Mouse (Mus musculus) frontal cortex, adult 2 months (tissue): ENCODE measurements around the gene Tmem120b. TPM values are rescaled to one million over a fixed set of nuclear protein-coding genes. Genes with fewer than 3 reads are reported as not detected.
A peak's percentile ranks its signal among the peaks of the same experiment; 100 is the strongest.

Experiments used
- DNase-seq, 2 experiments: peaks; one replicate each; pipeline ENCODE4 v3.0.0; 2022; ENCODE audit warnings: low spot score in 1 of 2; ENCODE audit errors: extremely low spot score in 1 of 2
- polyA plus RNA-seq: library from polyadenylated mRNA; depleted of rRNA; stranded (reverse); fragments of >200 nt; gene quantifications from 2 replicates; pipeline ENCODE4 v1.2.3, GENCODE M21; 2012

Tmem120b gene
- polyA plus RNA-seq, 1 experiment: 11.5 TPM

- DNase-seq: peak; percentile 74 to 92
Observed at GRCm38 (mm10) chr5:123138953-123139721, 70.9 kb downstream of the Tmem120b start.

DNA sequence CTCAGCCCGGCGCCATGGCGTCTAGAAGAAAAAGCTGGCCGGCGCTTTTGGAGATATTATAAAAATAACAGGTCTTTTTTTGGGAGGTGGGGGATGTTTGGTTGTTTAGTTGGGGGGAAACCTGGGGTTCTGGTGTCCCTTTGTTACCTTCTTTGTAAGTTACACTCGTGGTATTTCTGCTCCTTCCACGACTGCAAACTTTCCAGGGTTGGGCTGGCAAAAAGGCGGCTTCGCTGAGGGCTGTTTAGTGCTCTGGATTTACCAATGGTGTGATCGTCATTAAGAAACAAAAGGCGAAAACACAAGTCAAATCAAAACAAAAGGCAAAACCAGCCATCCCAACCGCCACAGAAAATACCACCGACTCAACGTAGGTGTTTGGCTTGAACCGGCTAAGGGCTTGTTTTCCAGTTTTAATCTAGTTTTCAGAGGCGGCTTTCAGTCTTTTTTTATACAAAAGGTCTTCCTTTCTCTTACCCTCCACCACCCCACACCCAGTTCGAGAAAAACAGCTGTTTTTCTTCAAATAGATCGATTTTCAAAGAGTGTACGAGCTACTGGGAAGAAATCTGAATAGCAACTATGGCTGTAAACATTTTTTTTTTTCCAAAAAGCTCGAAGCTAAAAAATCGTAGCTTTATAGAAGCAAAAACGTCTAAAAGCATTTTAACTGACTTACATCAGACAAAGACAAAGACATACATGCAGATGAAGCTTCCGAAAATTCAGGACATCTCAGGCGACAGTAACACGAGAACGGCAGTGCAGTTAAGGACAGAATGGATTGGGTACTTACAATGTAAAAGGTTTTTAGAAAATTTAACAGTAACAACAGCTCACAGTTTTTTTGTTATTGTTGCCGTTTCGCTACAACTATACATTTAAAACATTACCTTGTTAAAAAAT is 71.8 kb downstream of the Tmem120b start:
- DNase-seq: peak in 1 of 2 experiments; percentile 42

- peak; percentile 92 to 96 for DNase-seq
Observed at GRCm38 (mm10) chr5:123140694-123141554, 72.7 kb downstream of the Tmem120b start.

- DNase-seq: peak in 1 of 2 experiments; percentile 59
Observed at GRCm38 (mm10) chr5:123141555-123142160, 73.4 kb downstream of the Tmem120b start.

- DNase-seq: peak in 1 of 2 experiments; percentile 61
Observed at GRCm38 (mm10) chr5:123142161-123143157, 74.2 kb downstream of the Tmem120b start, which contains the start of gene Setd1b. Setd1b (plus strand) TSS chr5:123142193.

- peak in 1 of 2 experiments; percentile 70 for DNase-seq
Observed at GRCm38 (mm10) chr5:123143251-123143970, 75.2 kb downstream of the Tmem120b start.

DNA sequence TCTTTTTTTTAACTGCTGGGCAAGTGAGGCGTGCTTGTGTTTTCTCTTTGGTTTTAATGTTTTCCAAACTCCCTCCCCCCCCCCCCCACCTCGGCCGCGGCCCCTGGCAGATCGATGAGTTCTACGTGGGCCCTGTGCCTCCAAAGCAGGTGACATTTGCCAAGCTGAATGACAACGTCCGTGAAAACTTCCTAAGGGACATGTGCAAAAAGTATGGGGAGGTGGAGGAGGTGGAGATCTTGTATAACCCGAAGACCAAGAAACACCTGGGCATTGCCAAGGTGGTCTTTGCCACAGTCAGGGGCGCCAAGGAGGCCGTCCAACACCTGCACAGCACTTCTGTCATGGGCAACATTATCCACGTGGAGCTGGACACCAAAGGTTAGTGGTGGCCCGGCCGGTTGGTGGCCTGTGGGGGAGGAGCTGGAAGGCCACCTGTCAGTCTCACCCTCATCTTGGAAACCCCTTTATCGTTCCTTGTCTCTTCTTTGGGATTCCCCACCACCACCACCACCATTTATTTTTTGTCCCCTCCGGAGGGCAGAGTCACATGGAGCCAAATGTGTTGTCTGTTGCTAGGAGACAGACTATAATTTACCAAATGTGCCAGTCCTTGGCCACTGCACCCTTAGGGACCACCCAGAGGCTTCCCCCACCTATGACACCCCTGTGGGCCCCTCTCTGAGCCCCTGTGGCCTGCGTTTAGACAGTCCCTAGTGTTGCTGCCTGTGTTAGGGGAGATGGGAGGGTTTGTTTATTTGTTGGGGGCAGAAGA is 75.9 kb downstream of the Tmem120b start:
- DNase-seq: no peak

- DNase-seq: no peak
Observed at GRCm38 (mm10) chr5:123144746-123145590, 76.8 kb downstream of the Tmem120b start.

DNA sequence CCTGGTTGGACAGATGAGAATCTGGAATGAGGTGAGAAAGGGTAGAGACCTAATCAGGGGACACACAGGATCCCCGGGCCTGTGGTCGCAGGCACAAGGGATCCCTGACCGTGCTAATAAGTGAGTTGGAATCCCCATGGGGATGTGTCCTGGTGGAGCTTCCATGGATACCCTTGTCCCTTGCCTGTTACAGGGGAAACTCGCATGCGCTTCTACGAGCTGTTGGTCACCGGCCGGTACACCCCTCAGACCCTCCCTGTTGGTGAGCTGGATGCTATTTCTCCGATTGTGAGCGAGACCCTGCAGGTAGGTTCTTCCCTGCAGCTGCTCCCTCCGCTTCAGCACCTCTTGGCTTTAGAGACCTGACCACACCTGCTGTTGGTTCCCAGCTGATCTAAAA is 78.1 kb downstream of the Tmem120b start:
- no peak for DNase-seq

- DNase-seq: no peak
Observed at GRCm38 (mm10) chr5:123147569-123147968, 79.4 kb downstream of the Tmem120b start.

GRCm38 (mm10) chr5:123148073-123148722 is 80.0 kb downstream of the Tmem120b start:
- no peak for DNase-seq

DNA sequence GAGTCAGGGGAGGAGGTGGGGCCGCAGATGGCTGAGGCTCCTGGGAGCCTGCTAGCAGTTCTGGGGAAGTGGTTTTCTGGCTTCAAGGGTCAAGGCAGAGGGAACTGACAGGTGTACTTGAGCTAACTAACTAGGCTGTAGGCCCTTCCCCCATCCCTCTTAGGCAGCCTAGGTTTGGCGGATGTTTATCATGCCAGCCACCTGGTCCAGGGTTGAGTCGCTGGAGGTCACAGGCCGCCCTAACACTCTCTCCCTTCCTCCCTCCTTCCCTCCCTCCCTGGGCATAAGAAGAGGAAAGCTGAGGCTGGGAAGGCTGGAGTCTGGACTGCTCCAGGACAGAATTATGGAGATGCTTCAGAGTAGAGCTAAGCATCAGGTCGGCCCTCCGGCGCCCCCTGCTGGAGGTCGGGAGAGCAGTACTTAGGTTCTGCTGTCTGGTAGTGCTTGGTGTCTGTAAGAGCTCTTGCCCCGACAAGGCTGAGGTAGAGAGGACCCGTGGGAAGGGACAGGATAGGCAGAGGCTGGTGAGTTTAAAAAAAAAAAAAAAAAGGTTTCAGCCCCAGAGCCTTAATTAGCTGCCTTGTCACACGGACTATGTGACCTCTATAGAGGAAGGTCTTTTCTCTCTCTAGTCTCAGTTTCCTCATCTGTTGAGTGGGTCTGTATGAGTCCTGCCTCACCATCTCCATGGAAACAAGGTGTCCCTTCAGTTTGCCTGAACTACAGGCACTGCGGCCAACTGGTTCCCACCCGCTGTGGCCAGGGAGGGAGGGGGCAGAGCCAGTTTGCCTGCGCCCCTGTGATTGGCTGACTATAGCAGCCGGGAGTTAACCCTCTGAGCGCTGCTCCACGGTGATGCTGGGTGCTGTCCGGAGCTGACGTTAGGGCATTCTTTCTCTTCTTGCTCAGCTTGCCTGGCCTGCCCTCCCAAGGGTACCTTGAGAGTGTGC is 81.5 kb downstream of the Tmem120b start:
- DNase-seq: peak in 1 of 2 experiments; percentile 95

GRCm38 (mm10) chr5:123150641-123151040 is 82.4 kb downstream of the Tmem120b start:
- no peak for DNase-seq

DNA sequence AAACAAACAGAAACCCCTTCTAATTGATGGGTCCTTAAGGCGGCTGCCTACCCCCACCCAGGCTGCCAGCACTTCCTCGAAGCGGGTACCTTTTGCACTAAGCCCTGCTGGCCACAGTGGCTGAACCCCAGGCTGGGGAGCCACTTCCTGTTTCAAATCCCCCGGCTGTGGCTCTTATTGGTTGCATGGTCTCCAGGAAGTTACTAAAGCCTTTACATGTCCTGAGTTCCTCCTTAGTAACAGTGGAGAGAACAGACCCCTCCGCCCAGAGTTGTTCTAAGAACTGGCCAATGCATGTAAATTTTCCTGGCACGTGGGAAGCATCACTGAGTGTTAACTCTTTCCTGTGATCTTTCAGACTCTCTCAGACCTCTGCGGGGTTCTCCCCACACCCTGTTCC is 82.9 kb downstream of the Tmem120b start:
- DNase-seq: no peak
